Mouse (Mus musculus) brain, embryonic 18.5 days (tissue): ENCODE data around the gene Speg.

Experiments used
- DNase-seq: peaks from one replicate; pipeline ENCODE4 v3.0.0-alpha.2; 2012; ENCODE audit warnings: low read depth, low spot score

Gene Speg

GRCm38 (mm10) chr1:75393846-75394245 is 18.7 kb downstream of the Speg start:
- no peak for DNase-seq

- no peak for DNase-seq
These were observed 23.8 kb downstream of the Speg start for GRCm38 (mm10) chr1:75398761-75399402.

GRCm38 (mm10) chr1:75399755-75400492 is 24.8 kb downstream of the Speg start:
- DNase-seq: no peak

GRCm38 (mm10) chr1:75400493-75401115 is 25.5 kb downstream of the Speg start:
- no peak for DNase-seq

- no peak for DNase-seq
These were observed 30.4 kb downstream of the Speg start for GRCm38 (mm10) chr1:75405547-75405946.

GRCm38 (mm10) chr1:75406173-75406572 is 31.1 kb downstream of the Speg start:
- DNase-seq: no peak

GRCm38 (mm10) chr1:75407056-75407455 is 32.0 kb downstream of the Speg start:
- no peak for DNase-seq

- no peak for DNase-seq
These were observed 33.1 kb downstream of the Speg start for GRCm38 (mm10) chr1:75408210-75408609.

GRCm38 (mm10) chr1:75409950-75410349 is 34.9 kb downstream of the Speg start:
- DNase-seq: no peak

GRCm38 (mm10) chr1:75412196-75412595 is 37.1 kb downstream of the Speg start:
- DNase-seq: no peak

GRCm38 (mm10) chr1:75413749-75414148 is 38.7 kb downstream of the Speg start:
- no peak for DNase-seq

- DNase-seq: no peak
These were observed 46.7 kb downstream of the Speg start for GRCm38 (mm10) chr1:75421794-75422193.

GRCm38 (mm10) chr1:75422216-75422822 is 47.2 kb downstream of the Speg start:
- no peak for DNase-seq

GRCm38 (mm10) chr1:75422823-75423471 is 47.9 kb downstream of the Speg start:
- DNase-seq: no peak

- DNase-seq: no peak
These were observed 48.8 kb downstream of the Speg start for GRCm38 (mm10) chr1:75423780-75424390.

GRCm38 (mm10) chr1:75425796-75426471 is 50.8 kb downstream of the Speg start:
- no peak for DNase-seq

- peak; percentile 74 for DNase-seq
These were observed 60.6 kb downstream of the Speg start, which contains the start of gene Gmppa for GRCm38 (mm10) chr1:75435475-75436328. Gmppa (plus strand) TSS chr1:75435930.

- no peak for DNase-seq
These were observed 63.7 kb downstream of the Speg start for GRCm38 (mm10) chr1:75438782-75439181.

- DNase-seq: no peak
These were observed 65.6 kb downstream of the Speg start for GRCm38 (mm10) chr1:75440661-75441060.

- DNase-seq: no peak
These were observed 66.4 kb downstream of the Speg start for GRCm38 (mm10) chr1:75441471-75441996.
